Mouse (Mus musculus) testis, adult 2 months (tissue): Measurements from ENCODE around the gene Stim1. TPM values are rescaled to one million over a fixed set of nuclear protein-coding genes. Genes with fewer than 3 reads are reported as not detected.

Source experiments
- H3K27ac ChIP-seq: fragments of 200-500 bp; 2 replicates; pipeline ENCODE4 v1.5.1; 2012; ENCODE audit warnings: low read depth, low read length; ENCODE audit not compliant: control insufficient read depth, insufficient read depth
- H3K27me3 ChIP-seq: fragments of 200-500 bp; 2 replicates; pipeline ENCODE4 v1.6.1; 2012; ENCODE audit warnings: mild to moderate bottlenecking, low read length, moderate library complexity; ENCODE audit not compliant: control insufficient read depth, insufficient read depth
- H3K36me3 ChIP-seq: fragments of 200-500 bp; 2 replicates; pipeline ENCODE4 v1.6.1; 2012; ENCODE audit warnings: mild to moderate bottlenecking, low read length; ENCODE audit not compliant: control insufficient read depth, insufficient read depth
- H3K4me1 ChIP-seq: fragments of 200-500 bp; 2 replicates; pipeline ENCODE4 v1.6.1; 2012; ENCODE audit warnings: low read length; ENCODE audit not compliant: control insufficient read depth, insufficient read depth
- H3K4me3 ChIP-seq: fragments of 200-500 bp; 2 replicates; pipeline ENCODE4 v1.5.1; 2012; ENCODE audit warnings: low read depth, mild to moderate bottlenecking, low read length, moderate library complexity, mixed read lengths; ENCODE audit not compliant: control insufficient read depth
- CTCF ChIP-seq: fragments of 200-500 bp; IDR thresholded peaks from 2 replicates; pipeline ENCODE4 v1.5.1; 2012; ENCODE audit warnings: low read depth, mild to moderate bottlenecking, inconsistent platforms, low read length, moderate library complexity; ENCODE audit not compliant: control insufficient read depth, insufficient read depth, insufficient replicate concordance
- POLR2A ChIP-seq: fragments of 200-500 bp; IDR thresholded peaks from 2 replicates; pipeline ENCODE4 v1.6.1; 2012; ENCODE audit warnings: low read depth, mild to moderate bottlenecking, inconsistent platforms, low read length, moderate library complexity; ENCODE audit not compliant: control insufficient read depth
- polyA plus RNA-seq: library from polyadenylated mRNA; depleted of rRNA; stranded (reverse); fragments of >200 nt; gene quantifications from 2 replicates; pipeline ENCODE4 v1.2.3, GENCODE M21; 2012

Gene Stim1
- polyA plus RNA-seq, 1 experiment, result 127 TPM

GRCm38 (mm10) chr7:102358124-102358523 is 90.5 kb downstream of the Stim1 start:
- Histone ChIP-seq H3K4me3 (no peak overlapping the region), H3K4me1 (no peaks in the 10 kb centered on the region), H3K27me3 (no peaks in the 10 kb centered on the region), H3K27ac (peak overlapping the region; percentile 65; the same call in 1 of the 2 replicates), H3K36me3 (no peaks in the 10 kb centered on the region; the same call in 1 of the 2 replicates)
- TF ChIP-seq CTCF (no peak), POLR2A (no peak)

GRCm38 (mm10) chr7:102361297-102361696 is 93.7 kb downstream of the Stim1 start:
- Histone ChIP-seq H3K36me3 (no peaks in the 10 kb centered on the region), H3K27ac (no peak overlapping the region), H3K27me3 (no peaks in the 10 kb centered on the region), H3K4me1 (no peaks in the 10 kb centered on the region), H3K4me3 (no peak overlapping the region)
- TF ChIP-seq CTCF, result no peak
- no peak for TF ChIP-seq POLR2A

GRCm38 (mm10) chr7:102363853-102364252 is 96.2 kb downstream of the Stim1 start:
- Histone ChIP-seq H3K36me3 (no peaks in the 10 kb centered on the region), H3K4me1 (no peaks in the 10 kb centered on the region), H3K27me3 (no peaks in the 10 kb centered on the region), H3K27ac (no peak overlapping the region), H3K4me3 (no peak overlapping the region)
- TF ChIP-seq POLR2A, result no peak
- no peak for TF ChIP-seq CTCF

GRCm38 (mm10) chr7:102369661-102370060 is 102.1 kb downstream of the Stim1 start:
- TF ChIP-seq CTCF (no peak), POLR2A (no peak)
- H3K36me3 ChIP-seq, result no peaks in the 10 kb centered on the region

GRCm38 (mm10) chr7:102370526-102370925 is 102.9 kb downstream of the Stim1 start:
- H3K27ac ChIP-seq, result no peak overlapping the region
- no peak for TF ChIP-seq CTCF
- TF ChIP-seq POLR2A, result no peak
- H3K27me3 ChIP-seq, result no peaks in the 10 kb centered on the region
- no peaks in the 10 kb centered on the region for H3K4me1 ChIP-seq
- no peaks in the 10 kb centered on the region for H3K36me3 ChIP-seq
- H3K4me3 ChIP-seq, result no peak overlapping the region

More at GRCm38 (mm10) chr7:102369661-102370060, 102.1 kb downstream of the Stim1 start:
- no peak overlapping the region for H3K4me3 ChIP-seq
- no peak overlapping the region for H3K27ac ChIP-seq
- H3K27me3 ChIP-seq, result no peaks in the 10 kb centered on the region
- no peaks in the 10 kb centered on the region for H3K4me1 ChIP-seq

- H3K4me1 ChIP-seq, result no peaks in the 10 kb centered on the region
- H3K4me3 ChIP-seq, result no peak overlapping the region
- H3K27me3 ChIP-seq, result no peaks in the 10 kb centered on the region
- no peak for TF ChIP-seq CTCF
- no peak for TF ChIP-seq POLR2A
- no peak overlapping the region; the same call in 1 of the 2 replicates for H3K27ac ChIP-seq
- no peaks in the 10 kb centered on the region for H3K36me3 ChIP-seq
Measured at GRCm38 (mm10) chr7:102373382-102374072, 105.9 kb downstream of the Stim1 start.

- Histone ChIP-seq H3K36me3 (no peaks in the 10 kb centered on the region; the same call in 1 of the 2 replicates), H3K27ac (no peak overlapping the region)
- TF ChIP-seq POLR2A, result no peak
- no peak for TF ChIP-seq CTCF
Measured at GRCm38 (mm10) chr7:102383221-102383620, 115.6 kb downstream of the Stim1 start.

GRCm38 (mm10) chr7:102385973-102386372 is 118.4 kb downstream of the Stim1 start:
- TF ChIP-seq POLR2A (no peak), CTCF (no peak)
- Histone ChIP-seq H3K36me3 (no peaks in the 10 kb centered on the region; the same call in 1 of the 2 replicates), H3K27ac (no peak overlapping the region), H3K27me3 (no peaks in the 10 kb centered on the region), H3K4me3 (no peak overlapping the region), H3K4me1 (no peaks in the 10 kb centered on the region)

More at GRCm38 (mm10) chr7:102383221-102383620, 115.6 kb downstream of the Stim1 start:
- Histone ChIP-seq H3K27me3 (no peaks in the 10 kb centered on the region), H3K4me1 (no peaks in the 10 kb centered on the region), H3K4me3 (no peak overlapping the region)
